Mouse (Mus musculus) E14TG2a.4 (cell line): ENCODE data around the gene Ucp1.

ENCODE experiments used
- H3K27me3 ChIP-seq: 2 replicates; pipeline ENCODE4 v1.6.1; 2014; ENCODE audit warnings: low read length, control low read depth; ENCODE audit not compliant: insufficient read depth
- H3K36me3 ChIP-seq: 2 replicates; pipeline ENCODE4 v1.6.1; 2014; ENCODE audit warnings: low read length, control low read depth; ENCODE audit not compliant: insufficient read depth
- H3K4me1 ChIP-seq: replicated peaks from 2 replicates; pipeline ENCODE4 v1.6.1; 2014; ENCODE audit warnings: low read depth, low read length, control low read depth
- H3K4me3 ChIP-seq: replicated peaks from 2 replicates; pipeline ENCODE4 v1.5.1; 2014; ENCODE audit warnings: mild to moderate bottlenecking, low read length
- H3K9me3 ChIP-seq: 2 replicates; pipeline ENCODE4 v1.6.1; 2014; ENCODE audit warnings: low read length, control low read depth
- CTCF ChIP-seq: conservative IDR thresholded peaks from 2 replicates; pipeline ENCODE4 v1.5.1; 2014; ENCODE audit warnings: low read length
- NANOG ChIP-seq: IDR thresholded peaks from 2 replicates; pipeline ENCODE4 v1.6.1; 2014; ENCODE audit warnings: borderline replicate concordance, low read length, mixed read lengths
- POU5F1 ChIP-seq: IDR thresholded peaks from 2 replicates; pipeline ENCODE4 v1.6.1; 2014; ENCODE audit warnings: low read length, borderline replicate concordance

Ucp1 gene

GRCm38 (mm10) chr8:83315691-83316090 is 25.5 kb downstream of the Ucp1 start:
- Histone ChIP-seq H3K36me3 (peaks cover 19% of the 10 kb centered on the region), H3K9me3 (no peaks in the 10 kb centered on the region), H3K27me3 (no peaks in the 10 kb centered on the region), H3K4me3 (peak overlapping the region; percentile 30; the same call in 1 of the 2 replicates), H3K4me1 (peaks cover 39% of the 10 kb centered on the region)
- no peak for TF ChIP-seq POU5F1
- TF ChIP-seq NANOG, result peak; percentile 64; the same call in 1 of the 2 replicates
- TF ChIP-seq CTCF, result no peak

- peaks cover 19% of the 10 kb centered on the region for H3K36me3 ChIP-seq
- H3K4me3 ChIP-seq, result 0 out of 2 replicates have a peak overlapping the region, but pooled peaks have one; percentile 7
- no peaks in the 10 kb centered on the region for H3K27me3 ChIP-seq
- no peak for TF ChIP-seq POU5F1
- no peak for TF ChIP-seq NANOG
- TF ChIP-seq CTCF, result no peak
- H3K4me1 ChIP-seq, result peaks cover 41% of the 10 kb centered on the region
- H3K9me3 ChIP-seq, result no peaks in the 10 kb centered on the region
Observed at GRCm38 (mm10) chr8:83320543-83320942, 30.4 kb downstream of the Ucp1 start.

GRCm38 (mm10) chr8:83322374-83322773 is 32.2 kb downstream of the Ucp1 start:
- peaks cover 31% of the 10 kb centered on the region for H3K4me1 ChIP-seq
- H3K9me3 ChIP-seq, result no peaks in the 10 kb centered on the region
- H3K27me3 ChIP-seq, result no peaks in the 10 kb centered on the region
- TF ChIP-seq NANOG, result no peak
- no peak for TF ChIP-seq CTCF
- no peak for TF ChIP-seq POU5F1
- peaks cover 14% of the 10 kb centered on the region for H3K36me3 ChIP-seq
- no peak overlapping the region for H3K4me3 ChIP-seq

- TF ChIP-seq NANOG (no peak), POU5F1 (no peak), CTCF (peak; percentile 91)
- Histone ChIP-seq H3K27me3 (no peaks in the 10 kb centered on the region), H3K36me3 (peaks cover 10% of the 10 kb centered on the region), H3K9me3 (no peaks in the 10 kb centered on the region), H3K4me1 (peaks cover 33% of the 10 kb centered on the region), H3K4me3 (no peak overlapping the region)
Observed at GRCm38 (mm10) chr8:83323056-83323455, 32.9 kb downstream of the Ucp1 start.

GRCm38 (mm10) chr8:83327889-83328288 is 37.7 kb downstream of the Ucp1 start:
- Histone ChIP-seq H3K36me3 (peaks cover 7% of the 10 kb centered on the region; the same call in 1 of the 2 replicates), H3K27me3 (no peaks in the 10 kb centered on the region), H3K4me1 (peaks cover 23% of the 10 kb centered on the region), H3K9me3 (no peaks in the 10 kb centered on the region), H3K4me3 (no peak overlapping the region)
- TF ChIP-seq NANOG, result no peak
- no peak for TF ChIP-seq CTCF
- no peak for TF ChIP-seq POU5F1

- H3K4me1 ChIP-seq, result peaks cover 34% of the 10 kb centered on the region
- TF ChIP-seq NANOG (no peak), CTCF (no peak)
- no peaks in the 10 kb centered on the region for H3K9me3 ChIP-seq
- H3K4me3 ChIP-seq, result peak overlapping the region; percentile 100
- peaks cover 10% of the 10 kb centered on the region for H3K27me3 ChIP-seq
- H3K36me3 ChIP-seq, result peaks cover 7% of the 10 kb centered on the region; the same call in 1 of the 2 replicates
Observed at GRCm38 (mm10) chr8:83331567-83331898, 41.4 kb downstream of the Ucp1 start.

- Histone ChIP-seq H3K4me3 (peak within 1 kb of the TSS; percentile 100), H3K4me1 (peaks cover 33% of the 10 kb centered on the region), H3K9me3 (no peaks in the 10 kb centered on the region), H3K36me3 (peaks cover 7% of the 10 kb centered on the region; the same call in 1 of the 2 replicates), H3K27me3 (peaks cover 10% of the 10 kb centered on the region)
- TF ChIP-seq NANOG, result no peak
Observed at GRCm38 (mm10) chr8:83331899-83332697, 41.9 kb downstream of the Ucp1 start, which contains the start of gene Elmod2. Gene Elmod2 (minus strand): TSS chr8:83332486.

- H3K4me1 ChIP-seq, result peaks cover 28% of the 10 kb centered on the region
- peaks cover 7% of the 10 kb centered on the region; the same call in 1 of the 2 replicates for H3K36me3 ChIP-seq
- H3K9me3 ChIP-seq, result no peaks in the 10 kb centered on the region
Observed at GRCm38 (mm10) chr8:83332864-83333263, 42.7 kb downstream of the Ucp1 start.

GRCm38 (mm10) chr8:83342076-83342475 is 51.9 kb downstream of the Ucp1 start:
- Histone ChIP-seq H3K9me3 (no peaks in the 10 kb centered on the region), H3K4me1 (peaks cover 5% of the 10 kb centered on the region; the same call in 1 of the 2 replicates), H3K4me3 (no peak overlapping the region), H3K36me3 (no peaks in the 10 kb centered on the region), H3K27me3 (no peaks in the 10 kb centered on the region; the same call in 1 of the 2 replicates)
- TF ChIP-seq CTCF, result no peak
- no peak for TF ChIP-seq NANOG
- no peak for TF ChIP-seq POU5F1

More at GRCm38 (mm10) chr8:83332864-83333263, 42.7 kb downstream of the Ucp1 start:
- H3K27me3 ChIP-seq, result peaks cover 10% of the 10 kb centered on the region
- H3K4me3 ChIP-seq, result peak overlapping the region; percentile 100
- TF ChIP-seq CTCF (no peak), POU5F1 (no peak), NANOG (no peak)
